Mouse (Mus musculus): Measurements from ENCODE around the gene Npffr2. TPM values are rescaled to one million over a fixed set of nuclear protein-coding genes. Genes with fewer than 3 reads are reported as not detected.
A peak's percentile ranks its signal among the peaks of the same experiment; 100 is the strongest.

Npffr2 gene
- total RNA-seq, 2 experiments from 2014 or later = 0.47 to 0.64 TPM

DNA sequence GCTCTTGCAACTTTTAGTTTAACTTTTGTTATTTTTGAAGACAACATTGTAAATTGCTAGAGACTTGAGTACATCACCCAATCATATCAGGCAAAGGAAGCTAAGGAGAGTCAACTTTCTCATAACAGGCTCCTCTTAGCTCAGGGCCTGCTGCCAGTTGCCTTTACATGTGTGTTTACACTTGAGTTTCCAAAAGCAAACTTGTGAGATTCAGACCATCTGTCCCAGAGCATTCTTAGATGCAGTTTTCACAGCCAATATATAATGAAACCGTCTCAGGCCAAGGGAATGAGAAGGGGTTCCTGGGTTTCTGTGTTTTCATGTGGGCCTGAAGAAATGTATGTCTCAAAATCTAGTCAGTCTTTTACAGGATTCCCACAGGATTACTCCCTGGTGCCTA lies 104.4 kb downstream of the Npffr2 start:
- intact Hi-C loops (cut with DNase I) = no loop called here

More for the DNA sequence above, 104.4 kb downstream of the Npffr2 start:
- DNase-seq (ENCODE audit: low spot score in 2 of 2) = peak; percentile 38 to 65

Other genes with a start within 250 kb of the Npffr2 start
- not detected for gene Gc, start 69.5 kb upstream of the Npffr2 start, total RNA-seq (2021)

Data from left cerebral cortex, postnatal 14 days (tissue).